Mouse (Mus musculus): ENCODE measurements around the gene Selenbp1. TPM values are rescaled to one million over a fixed set of nuclear protein-coding genes. Genes with fewer than 3 reads are reported as not detected.
A peak's percentile ranks its signal among the peaks of the same experiment; 100 is the strongest.
"Not testable (repeated sequence)": the region's sequence is repeated elsewhere in the genome, so short reads cannot be mapped to it uniquely, and the experiment has no call there.

The Selenbp1 gene
- polyA plus RNA-seq, 1 experiment from 2014 or later = 74.5 TPM

GRCm38 (mm10) chr3:94913801-94914200 lies 19.1 kb upstream of the Selenbp1 start:
- Histone ChIP-seq H3K4me3 (ENCODE audit: low read depth, low read length) (no peak overlapping the region), H3K36me3 (ENCODE audit: control insufficient read depth, insufficient read depth, low read length) (no peaks in the 10 kb centered on the region), H3K9ac (ENCODE audit: low read length) (no peak overlapping the region), H3K4me2 (ENCODE audit: low read length) (no peak overlapping the region), H3K4me1 (replicated peaks; ENCODE audit: control insufficient read depth, insufficient read depth, low read length) (no peaks in the 10 kb centered on the region), H3K27me3 (replicated peaks; ENCODE audit: control insufficient read depth, insufficient read depth, low read length) (no peaks in the 10 kb centered on the region), H3K27ac (ENCODE audit: low read depth) (peak overlapping the region; percentile 51; the same call in 1 of the 2 replicates), H3K9me3 (ENCODE audit: control insufficient read depth, low read length) (no peaks in the 10 kb centered on the region)
- ATAC-seq (replicated peaks; ENCODE audit: low FRiP score, low TSS enrichment, low read depth) = peak; percentile 67; the same call in 1 of the 2 replicates
- DNase-seq (ENCODE audit: low spot score) = no peak
- WGBS = 54% methylated on average over 5 of the region's 5 CpGs

GRCm38 (mm10) chr3:94915903-94916741 lies 16.7 kb upstream of the Selenbp1 start:
- no peak overlapping the region for H3K4me3 ChIP-seq (ENCODE audit: low read depth, low read length)
- ATAC-seq (replicated peaks; ENCODE audit: low FRiP score, low TSS enrichment, low read depth) = no peak
- 76% methylated on average over 7 of the region's 7 CpGs for WGBS

GRCm38 (mm10) chr3:94917816-94918361 lies 15.0 kb upstream of the Selenbp1 start:
- no peak for DNase-seq (ENCODE audit: low spot score)
- WGBS = 59% methylated on average over 14 of the region's 14 CpGs
- Histone ChIP-seq H3K4me2 (ENCODE audit: low read length) (no peak overlapping the region), H3K4me3 (ENCODE audit: low read depth, low read length) (no peak overlapping the region), H3K9ac (ENCODE audit: low read length) (no peak overlapping the region), H3K4me1 (replicated peaks; ENCODE audit: control insufficient read depth, insufficient read depth, low read length) (no peaks in the 10 kb centered on the region), H3K9me3 (ENCODE audit: control insufficient read depth, low read length) (no peaks in the 10 kb centered on the region), H3K36me3 (ENCODE audit: control insufficient read depth, insufficient read depth, low read length) (no peaks in the 10 kb centered on the region), H3K27ac (ENCODE audit: low read depth) (no peak overlapping the region), H3K27me3 (replicated peaks; ENCODE audit: control insufficient read depth, insufficient read depth, low read length) (no peaks in the 10 kb centered on the region)
- 0 out of 2 replicates have a peak, but pooled peaks have one; percentile 12 for ATAC-seq (replicated peaks; ENCODE audit: low FRiP score, low TSS enrichment, low read depth)

More at GRCm38 (mm10) chr3:94915903-94916741, 16.7 kb upstream of the Selenbp1 start:
- H3K36me3 ChIP-seq (ENCODE audit: control insufficient read depth, insufficient read depth, low read length) = no peaks in the 10 kb centered on the region
- DNase-seq (ENCODE audit: low spot score) = no peak
- no peaks in the 10 kb centered on the region for H3K27me3 ChIP-seq (replicated peaks; ENCODE audit: control insufficient read depth, insufficient read depth, low read length)
- no peaks in the 10 kb centered on the region for H3K9me3 ChIP-seq (ENCODE audit: control insufficient read depth, low read length)
- H3K9ac ChIP-seq (ENCODE audit: low read length) = no peak overlapping the region
- H3K4me1 ChIP-seq (replicated peaks; ENCODE audit: control insufficient read depth, insufficient read depth, low read length) = no peaks in the 10 kb centered on the region
- no peak overlapping the region for H3K4me2 ChIP-seq (ENCODE audit: low read length)
- H3K27ac ChIP-seq (ENCODE audit: low read depth) = no peak overlapping the region

GRCm38 (mm10) chr3:94918845-94919244 lies 14.0 kb upstream of the Selenbp1 start:
- DNase-seq (ENCODE audit: low spot score) (no peak), ATAC-seq (replicated peaks; ENCODE audit: low FRiP score, low TSS enrichment, low read depth) (no peak)
- Histone ChIP-seq H3K4me1 (replicated peaks; ENCODE audit: control insufficient read depth, insufficient read depth, low read length) (no peaks in the 10 kb centered on the region), H3K4me2 (ENCODE audit: low read length) (no peak overlapping the region), H3K9me3 (ENCODE audit: control insufficient read depth, low read length) (no peaks in the 10 kb centered on the region), H3K27ac (ENCODE audit: low read depth) (no peak overlapping the region), H3K36me3 (ENCODE audit: control insufficient read depth, insufficient read depth, low read length) (no peaks in the 10 kb centered on the region), H3K27me3 (replicated peaks; ENCODE audit: control insufficient read depth, insufficient read depth, low read length) (no peaks in the 10 kb centered on the region), H3K9ac (ENCODE audit: low read length) (no peak overlapping the region), H3K4me3 (ENCODE audit: low read depth, low read length) (no peak overlapping the region)
- 65% methylated on average over 4 of the region's 4 CpGs for WGBS

GRCm38 (mm10) chr3:94921104-94921503 lies 11.8 kb upstream of the Selenbp1 start:
- no peak overlapping the region for H3K4me3 ChIP-seq (ENCODE audit: low read depth, low read length)
- WGBS = 40% methylated on average over 3 of the region's 3 CpGs
- H3K4me2 ChIP-seq (ENCODE audit: low read length) = no peak overlapping the region
- DNase-seq (ENCODE audit: low spot score) (no peak), ATAC-seq (replicated peaks; ENCODE audit: low FRiP score, low TSS enrichment, low read depth) (no peak)
- no peaks in the 10 kb centered on the region for H3K36me3 ChIP-seq (ENCODE audit: control insufficient read depth, insufficient read depth, low read length)
- H3K27ac ChIP-seq (ENCODE audit: low read depth) = no peak overlapping the region
- no peaks in the 10 kb centered on the region for H3K27me3 ChIP-seq (replicated peaks; ENCODE audit: control insufficient read depth, insufficient read depth, low read length)
- no peak overlapping the region for H3K9ac ChIP-seq (ENCODE audit: low read length)
- H3K9me3 ChIP-seq (ENCODE audit: control insufficient read depth, low read length) = no peaks in the 10 kb centered on the region
- no peaks in the 10 kb centered on the region for H3K4me1 ChIP-seq (replicated peaks; ENCODE audit: control insufficient read depth, insufficient read depth, low read length)

GRCm38 (mm10) chr3:94922333-94922732 lies 10.5 kb upstream of the Selenbp1 start:
- Histone ChIP-seq H3K9ac (ENCODE audit: low read length) (no peak overlapping the region), H3K36me3 (ENCODE audit: control insufficient read depth, insufficient read depth, low read length) (no peaks in the 10 kb centered on the region), H3K27me3 (replicated peaks; ENCODE audit: control insufficient read depth, insufficient read depth, low read length) (no peaks in the 10 kb centered on the region), H3K4me1 (replicated peaks; ENCODE audit: control insufficient read depth, insufficient read depth, low read length) (no peaks in the 10 kb centered on the region), H3K4me3 (ENCODE audit: low read depth, low read length) (no peak overlapping the region), H3K27ac (ENCODE audit: low read depth) (no peak overlapping the region), H3K4me2 (ENCODE audit: low read length) (no peak overlapping the region), H3K9me3 (ENCODE audit: control insufficient read depth, low read length) (no peaks in the 10 kb centered on the region)
- ATAC-seq (replicated peaks; ENCODE audit: low FRiP score, low TSS enrichment, low read depth) = no peak
- DNase-seq (ENCODE audit: low spot score) = no peak
- 32% methylated on average over 3 of the region's 3 CpGs for WGBS

GRCm38 (mm10) chr3:94924688-94925087 lies 8.2 kb upstream of the Selenbp1 start:
- Histone ChIP-seq H3K27me3 (replicated peaks; ENCODE audit: control insufficient read depth, insufficient read depth, low read length) (no peaks in the 10 kb centered on the region), H3K4me3 (ENCODE audit: low read depth, low read length) (no peak overlapping the region), H3K4me1 (replicated peaks; ENCODE audit: control insufficient read depth, insufficient read depth, low read length) (no peaks in the 10 kb centered on the region), H3K9ac (ENCODE audit: low read length) (no peak overlapping the region), H3K9me3 (ENCODE audit: control insufficient read depth, low read length) (no peaks in the 10 kb centered on the region), H3K27ac (ENCODE audit: low read depth) (no peak overlapping the region), H3K36me3 (ENCODE audit: control insufficient read depth, insufficient read depth, low read length) (no peaks in the 10 kb centered on the region), H3K4me2 (ENCODE audit: low read length) (no peak overlapping the region)
- WGBS = 20% methylated on average over 8 of the region's 8 CpGs
- ATAC-seq (replicated peaks; ENCODE audit: low FRiP score, low TSS enrichment, low read depth) = no peak
- no peak for DNase-seq (ENCODE audit: low spot score)

GRCm38 (mm10) chr3:94926301-94926736 lies 6.5 kb upstream of the Selenbp1 start:
- not testable (repeated sequence) for H3K4me1 ChIP-seq (replicated peaks; ENCODE audit: control insufficient read depth, insufficient read depth, low read length); H3K27me3 ChIP-seq (replicated peaks; ENCODE audit: control insufficient read depth, insufficient read depth, low read length); H3K4me2 ChIP-seq (ENCODE audit: low read length); H3K36me3 ChIP-seq (ENCODE audit: control insufficient read depth, insufficient read depth, low read length); DNase-seq (ENCODE audit: low spot score); H3K4me3 ChIP-seq (ENCODE audit: low read depth, low read length); H3K9me3 ChIP-seq (ENCODE audit: control insufficient read depth, low read length); H3K9ac ChIP-seq (ENCODE audit: low read length); H3K27ac ChIP-seq (ENCODE audit: low read depth); ATAC-seq (replicated peaks; ENCODE audit: low FRiP score, low TSS enrichment, low read depth)
- 46% methylated on average over 4 of the region's 4 CpGs for WGBS
